Mouse (Mus musculus): ENCODE measurements around the gene Col19a1. TPM values are rescaled to one million over a fixed set of nuclear protein-coding genes. Genes with fewer than 3 reads are reported as not detected.
A peak's percentile ranks its signal among the peaks of the same experiment; 100 is the strongest.

The Col19a1 gene
- polyA plus RNA-seq, 1 experiment: 0.14 TPM

DNA sequence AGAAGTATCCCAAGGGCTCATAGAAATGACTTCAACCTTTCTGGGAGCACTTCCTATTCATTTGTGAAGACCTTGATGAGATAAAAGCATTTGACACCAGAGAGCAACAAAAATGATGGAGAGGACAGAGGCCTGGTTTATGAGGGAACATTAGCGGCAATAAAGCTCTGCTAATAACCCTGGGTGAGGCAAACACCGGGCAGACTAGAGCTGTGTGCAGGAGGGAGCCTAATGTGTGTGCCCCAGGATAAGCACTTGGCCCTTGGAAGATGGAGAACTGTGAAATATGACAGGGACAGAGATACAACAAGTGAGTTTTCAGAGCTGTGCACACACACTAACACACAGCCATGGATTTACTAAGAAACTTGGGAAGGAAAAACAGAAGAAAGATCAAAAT, 294.8 kb downstream of the Col19a1 start:
- H3K4me3 ChIP-seq (ENCODE audit: extremely low read depth, insufficient read depth, insufficient read length): no peak overlapping the region
- no peak overlapping the region for H3K27ac ChIP-seq (ENCODE audit: insufficient read depth, low read length)
- no peak for DNase-seq (ENCODE audit: low read depth in 1 of 2, low spot score in 2 of 2)
- 58% methylated on average over 2 of the region's 2 CpGs for WGBS
- no peak for TF ChIP-seq POLR2A (IDR thresholded peaks at IDR 0.05; ENCODE audit: low read depth, low read length)
- TF ChIP-seq CTCF (IDR thresholded peaks at IDR 0.05; ENCODE audit: extremely low read depth, insufficient read depth, insufficient read length, insufficient replicate concordance): no peak
- no peaks in the 10 kb centered on the region for H3K36me3 ChIP-seq (ENCODE audit: control insufficient read depth, insufficient read depth, low read length)
- H3K4me1 ChIP-seq (ENCODE audit: control insufficient read depth, insufficient read depth, insufficient read length): no peaks in the 10 kb centered on the region
- no peaks in the 10 kb centered on the region for H3K27me3 ChIP-seq (ENCODE audit: control insufficient read depth, insufficient read depth, low read length)

DNA sequence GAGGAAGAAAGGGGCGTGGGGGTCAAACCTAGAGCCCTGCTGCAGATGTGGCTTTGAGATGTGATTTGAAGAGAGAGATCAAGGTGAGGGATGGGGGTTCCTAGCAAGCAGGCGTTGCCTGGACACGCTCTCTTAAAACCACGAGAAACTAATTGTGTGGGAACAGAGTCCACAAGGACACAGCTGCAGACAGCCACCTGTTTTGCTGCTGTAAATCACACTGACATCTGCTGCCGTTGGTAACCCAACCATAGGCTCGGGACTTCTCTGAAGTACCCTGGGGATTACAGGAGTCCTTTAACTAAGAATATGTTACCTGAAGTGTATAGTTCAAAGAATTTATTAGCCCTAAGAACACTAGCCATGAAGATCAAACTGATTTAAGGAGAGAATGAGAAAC, 300.9 kb downstream of the Col19a1 start:
- Histone ChIP-seq H3K27me3 (ENCODE audit: control insufficient read depth, insufficient read depth, low read length) (no peaks in the 10 kb centered on the region), H3K27ac (ENCODE audit: insufficient read depth, low read length) (no peak overlapping the region), H3K4me1 (ENCODE audit: control insufficient read depth, insufficient read depth, insufficient read length) (no peaks in the 10 kb centered on the region), H3K4me3 (ENCODE audit: extremely low read depth, insufficient read depth, insufficient read length) (no peak overlapping the region), H3K36me3 (ENCODE audit: control insufficient read depth, insufficient read depth, low read length) (no peaks in the 10 kb centered on the region)
- TF ChIP-seq POLR2A (IDR thresholded peaks at IDR 0.05; ENCODE audit: low read depth, low read length): no peak
- TF ChIP-seq CTCF (IDR thresholded peaks at IDR 0.05; ENCODE audit: extremely low read depth, insufficient read depth, insufficient read length, insufficient replicate concordance): no peak
- WGBS: 16% methylated on average over 6 of the region's 6 CpGs
- DNase-seq (ENCODE audit: low read depth in 1 of 2, low spot score in 2 of 2): no peak

DNA sequence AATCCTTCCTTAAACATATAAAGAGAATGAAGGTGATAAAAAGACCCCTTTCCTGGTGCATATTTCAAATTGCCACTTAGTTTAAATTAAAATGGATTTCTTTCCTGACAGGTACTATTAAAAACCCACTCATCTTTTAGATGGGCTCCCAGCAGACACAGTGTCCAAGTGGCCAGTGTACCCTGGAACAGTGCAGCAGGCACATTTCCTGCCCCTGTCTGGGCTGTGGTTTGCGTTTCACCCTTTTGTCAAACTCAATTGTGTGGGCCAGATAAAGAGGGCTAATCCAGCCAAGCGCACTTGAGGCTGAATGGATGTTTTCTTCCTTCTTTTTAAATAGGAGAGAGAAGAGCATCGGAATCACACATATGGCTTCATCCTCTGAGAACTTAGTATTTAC, 320.2 kb downstream of the Col19a1 start:
- Histone ChIP-seq H3K4me3 (ENCODE audit: extremely low read depth, insufficient read depth, insufficient read length) (no peak overlapping the region), H3K27me3 (ENCODE audit: control insufficient read depth, insufficient read depth, low read length) (no peaks in the 10 kb centered on the region; the same call in 1 of the 2 replicates), H3K4me1 (ENCODE audit: control insufficient read depth, insufficient read depth, insufficient read length) (no peaks in the 10 kb centered on the region), H3K27ac (ENCODE audit: insufficient read depth, low read length) (no peak overlapping the region), H3K36me3 (ENCODE audit: control insufficient read depth, insufficient read depth, low read length) (no peaks in the 10 kb centered on the region)
- no peak for DNase-seq (ENCODE audit: low read depth in 1 of 2, low spot score in 2 of 2)
- TF ChIP-seq CTCF (IDR thresholded peaks at IDR 0.05; ENCODE audit: extremely low read depth, insufficient read depth, insufficient read length, insufficient replicate concordance) (no peak), POLR2A (IDR thresholded peaks at IDR 0.05; ENCODE audit: low read depth, low read length) (no peak)
- 32% methylated on average over 3 of the region's 3 CpGs for WGBS

DNA sequence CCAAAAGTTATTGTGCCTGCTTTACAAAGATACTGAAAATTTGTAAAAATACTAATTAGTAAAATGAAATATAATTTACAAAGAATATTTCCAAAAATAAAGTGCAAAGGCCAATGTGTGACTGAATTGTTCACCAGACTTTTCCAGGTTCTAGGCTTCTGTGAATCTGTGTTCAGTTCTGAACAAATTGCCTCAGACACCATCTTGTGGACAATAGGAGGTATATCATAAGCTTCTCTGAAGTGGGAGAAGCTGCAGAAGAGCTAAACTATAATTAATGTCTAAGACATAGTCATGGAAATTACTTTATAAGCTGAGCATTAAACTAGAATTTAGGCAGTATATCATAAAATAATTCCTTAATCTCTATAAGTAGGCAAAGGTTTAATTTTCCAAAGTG, 326.1 kb downstream of the Col19a1 start:
- Histone ChIP-seq H3K27me3 (ENCODE audit: control insufficient read depth, insufficient read depth, low read length) (no peaks in the 10 kb centered on the region), H3K4me3 (ENCODE audit: extremely low read depth, insufficient read depth, insufficient read length) (no peak overlapping the region), H3K36me3 (ENCODE audit: control insufficient read depth, insufficient read depth, low read length) (no peaks in the 10 kb centered on the region), H3K27ac (ENCODE audit: insufficient read depth, low read length) (no peak overlapping the region), H3K4me1 (ENCODE audit: control insufficient read depth, insufficient read depth, insufficient read length) (no peaks in the 10 kb centered on the region)
- no peak for TF ChIP-seq CTCF (IDR thresholded peaks at IDR 0.05; ENCODE audit: extremely low read depth, insufficient read depth, insufficient read length, insufficient replicate concordance)
- no peak for DNase-seq (ENCODE audit: low read depth in 1 of 2, low spot score in 2 of 2)

DNA sequence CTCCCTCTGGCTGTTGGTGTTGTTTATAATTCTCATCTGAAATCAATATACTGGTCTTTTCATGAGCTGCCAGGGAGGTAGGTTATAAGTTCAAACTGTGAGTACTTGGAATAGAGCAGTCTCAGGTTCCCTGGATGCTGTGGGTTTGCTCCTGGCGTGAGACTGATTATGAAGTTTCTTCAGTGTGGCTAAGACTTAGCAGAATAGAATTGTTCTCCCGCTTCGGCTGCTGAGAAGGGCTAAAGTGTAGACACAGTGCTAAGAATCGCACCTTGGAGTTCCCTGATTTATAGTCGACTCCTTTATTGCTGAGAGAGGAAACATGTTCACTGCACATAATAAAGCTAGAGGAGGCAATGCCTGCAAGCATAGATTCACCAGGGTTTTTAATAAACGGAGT, 327.9 kb downstream of the Col19a1 start:
- H3K27me3 ChIP-seq (ENCODE audit: control insufficient read depth, insufficient read depth, low read length): no peaks in the 10 kb centered on the region
- no peak overlapping the region for H3K27ac ChIP-seq (ENCODE audit: insufficient read depth, low read length)
- H3K36me3 ChIP-seq (ENCODE audit: control insufficient read depth, insufficient read depth, low read length): no peaks in the 10 kb centered on the region
- no peak for DNase-seq (ENCODE audit: low read depth in 1 of 2, low spot score in 2 of 2)
- no peaks in the 10 kb centered on the region for H3K4me1 ChIP-seq (ENCODE audit: control insufficient read depth, insufficient read depth, insufficient read length)
- H3K4me3 ChIP-seq (ENCODE audit: extremely low read depth, insufficient read depth, insufficient read length): no peak overlapping the region
- 73% methylated on average over 6 of the region's 6 CpGs for WGBS
- TF ChIP-seq POLR2A (IDR thresholded peaks at IDR 0.05; ENCODE audit: low read depth, low read length) (no peak), CTCF (IDR thresholded peaks at IDR 0.05; ENCODE audit: extremely low read depth, insufficient read depth, insufficient read length, insufficient replicate concordance) (no peak)

DNA sequence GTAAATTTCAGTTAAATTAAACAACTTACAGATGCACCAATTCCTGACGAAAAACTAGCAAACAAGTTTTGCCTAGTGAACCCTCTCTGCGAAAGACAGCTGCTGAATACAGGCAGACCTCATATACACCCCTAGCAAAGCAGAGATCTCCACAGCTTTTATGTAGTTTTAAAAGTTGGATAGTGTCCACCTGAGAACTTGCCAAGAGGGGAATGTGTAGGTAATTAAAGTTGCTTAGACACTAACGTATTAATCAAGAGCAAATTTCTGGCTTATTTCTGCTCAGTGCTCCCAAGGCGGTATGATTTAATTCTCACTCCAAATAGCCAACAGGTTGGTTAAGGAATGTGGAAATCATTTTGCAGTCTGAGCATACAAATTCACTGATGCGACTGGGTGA, 329.3 kb downstream of the Col19a1 start:
- Histone ChIP-seq H3K36me3 (ENCODE audit: control insufficient read depth, insufficient read depth, low read length) (no peaks in the 10 kb centered on the region), H3K4me1 (ENCODE audit: control insufficient read depth, insufficient read depth, insufficient read length) (no peaks in the 10 kb centered on the region), H3K27ac (ENCODE audit: insufficient read depth, low read length) (no peak overlapping the region), H3K27me3 (ENCODE audit: control insufficient read depth, insufficient read depth, low read length) (no peaks in the 10 kb centered on the region), H3K4me3 (ENCODE audit: extremely low read depth, insufficient read depth, insufficient read length) (no peak overlapping the region)
- WGBS: 90% methylated on average over 5 of the region's 5 CpGs
- DNase-seq (ENCODE audit: low read depth in 1 of 2, low spot score in 2 of 2): no peak
- TF ChIP-seq CTCF (IDR thresholded peaks at IDR 0.05; ENCODE audit: extremely low read depth, insufficient read depth, insufficient read length, insufficient replicate concordance): no peak
- no peak for TF ChIP-seq POLR2A (IDR thresholded peaks at IDR 0.05; ENCODE audit: low read depth, low read length)

DNA sequence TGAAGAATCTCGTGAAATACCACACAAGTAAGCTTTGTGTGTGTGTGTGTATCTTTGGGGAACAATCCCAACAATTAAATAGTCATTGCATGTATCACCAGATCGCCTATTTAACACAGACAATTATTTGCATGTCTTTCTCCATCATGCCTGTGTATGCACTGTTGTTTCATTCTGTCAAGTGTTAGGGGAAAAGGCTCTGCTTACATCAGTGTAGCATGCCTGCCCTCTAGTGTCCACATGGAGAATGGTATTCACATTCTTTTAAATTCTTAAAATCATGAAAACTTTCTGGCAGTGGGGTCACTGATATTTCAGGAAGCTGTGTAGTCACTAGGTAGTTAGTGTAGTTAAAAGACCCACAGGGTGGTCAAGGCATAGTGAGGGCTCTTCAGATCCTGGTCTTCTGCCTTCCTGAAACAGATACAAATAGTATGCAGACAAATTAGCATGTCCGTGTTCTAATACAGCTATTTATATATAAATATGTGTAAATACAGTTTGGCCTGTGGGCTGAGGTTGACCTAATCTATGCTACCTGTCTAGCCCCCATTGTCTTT, 338.1 kb downstream of the Col19a1 start:
- Histone ChIP-seq H3K27ac (ENCODE audit: insufficient read depth, low read length) (no peak overlapping the region), H3K4me3 (ENCODE audit: extremely low read depth, insufficient read depth, insufficient read length) (no peak overlapping the region), H3K36me3 (ENCODE audit: control insufficient read depth, insufficient read depth, low read length) (no peaks in the 10 kb centered on the region), H3K27me3 (ENCODE audit: control insufficient read depth, insufficient read depth, low read length) (no peaks in the 10 kb centered on the region), H3K4me1 (ENCODE audit: control insufficient read depth, insufficient read depth, insufficient read length) (no peaks in the 10 kb centered on the region)
- 55% methylated on average over 3 of the region's 3 CpGs for WGBS
- no peak for TF ChIP-seq POLR2A (IDR thresholded peaks at IDR 0.05; ENCODE audit: low read depth, low read length)
- TF ChIP-seq CTCF (IDR thresholded peaks at IDR 0.05; ENCODE audit: extremely low read depth, insufficient read depth, insufficient read length, insufficient replicate concordance): 0 out of 2 replicates have a peak, but pooled peaks have one; percentile 16
- DNase-seq (ENCODE audit: low read depth in 1 of 2, low spot score in 2 of 2): no peak
